Mouse (Mus musculus): ENCODE data around the gene Eri2.

DNA sequence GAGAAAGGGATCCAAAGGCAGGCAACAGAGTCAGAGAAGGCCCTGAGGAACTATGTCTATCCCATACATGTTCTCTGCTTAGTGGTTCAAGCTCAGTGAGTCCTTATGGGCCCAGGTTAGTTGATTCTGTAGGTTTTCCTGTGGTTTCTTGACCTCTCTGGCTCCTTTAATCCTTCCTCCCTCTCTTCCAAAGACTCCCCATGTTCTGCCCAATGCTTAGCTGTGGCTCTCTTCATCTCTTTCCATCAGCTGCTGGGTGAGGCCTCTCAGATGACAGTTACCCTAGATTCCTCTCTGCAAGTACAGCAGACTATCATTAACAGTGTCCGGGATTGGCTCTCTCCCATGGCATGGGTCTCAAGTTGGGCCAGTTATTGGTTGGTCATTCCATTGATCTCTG, 41.5 kb upstream of the Eri2 start:
- no peak for TF ChIP-seq HCFC1 (IDR thresholded peaks at IDR 0.05; ENCODE audit: borderline replicate concordance, insufficient read depth, low read length)
- TF ChIP-seq MAFK (IDR thresholded peaks at IDR 0.05; ENCODE audit: insufficient read depth, low read depth, low read length): no peak
- no peak for TF ChIP-seq ZNF384 (IDR thresholded peaks at IDR 0.05; ENCODE audit: low read depth, low read length)
- TF ChIP-seq CHD2 (IDR thresholded peaks at IDR 0.05; ENCODE audit: low read depth, low read length): no peak
- no peak for TF ChIP-seq ZC3H11A (IDR thresholded peaks at IDR 0.05; ENCODE audit: borderline replicate concordance, low read depth, low read length)

Measured in ES-E14 (cell line).